Mouse (Mus musculus) intestine, embryonic 14.5 days (tissue): ENCODE measurements around the gene Itih3. TPM values are rescaled to one million over a fixed set of nuclear protein-coding genes. Genes with fewer than 3 reads are reported as not detected.

Experiments used
- ATAC-seq: fragments of 200-750 bp; cut with Nextera tagmentation; replicated peaks from 2 replicates; pipeline ENCODE4 v1.8.0; 2017; ENCODE audit warnings: low read depth, moderate number of reproducible peaks, moderate TSS enrichment, moderate library complexity; ENCODE audit not compliant: low FRiP score, low TSS enrichment
- DNase-seq: peaks from one replicate; pipeline ENCODE4 v3.0.0-alpha.2; 2018; ENCODE audit warnings: low spot score
- H3K27ac ChIP-seq: fragments of 300-500 bp; sonication (generic); 2 replicates; pipeline ENCODE4 v1.5.1; 2014; ENCODE audit warnings: low read depth, mild to moderate bottlenecking, control low read depth
- H3K27me3 ChIP-seq: fragments of 300-500 bp; sonication (generic); replicated peaks from 2 replicates; pipeline ENCODE4 v1.6.1; 2014; ENCODE audit warnings: low read length, control low read depth; ENCODE audit not compliant: control insufficient read depth, insufficient read depth
- H3K36me3 ChIP-seq: fragments of 300-500 bp; sonication (generic); 2 replicates; pipeline ENCODE4 v1.6.1; 2014; ENCODE audit warnings: low read length, control low read depth; ENCODE audit not compliant: control insufficient read depth, insufficient read depth
- H3K4me1 ChIP-seq: fragments of 300-500 bp; sonication (generic); replicated peaks from 2 replicates; pipeline ENCODE4 v1.6.1; 2014; ENCODE audit warnings: low read length, control low read depth, mixed read lengths; ENCODE audit not compliant: control insufficient read depth, insufficient read depth
- H3K4me2 ChIP-seq: fragments of 300-500 bp; sonication (generic); 2 replicates; pipeline ENCODE4 v1.6.1; 2014; ENCODE audit warnings: low read length
- H3K4me3 ChIP-seq: fragments of 300-500 bp; sonication (generic); 2 replicates; pipeline ENCODE4 v1.5.1; 2014; ENCODE audit warnings: low read depth, low read length, control low read depth, mixed read lengths
- H3K9ac ChIP-seq: fragments of 300-500 bp; sonication (generic); 2 replicates; pipeline ENCODE4 v1.6.1; 2014; ENCODE audit warnings: mild to moderate bottlenecking, low read length
- H3K9me3 ChIP-seq: fragments of 300-500 bp; sonication (generic); 2 replicates; pipeline ENCODE4 v1.6.1; 2016; ENCODE audit warnings: low read length, control low read depth; ENCODE audit not compliant: control insufficient read depth
- WGBS: fragments of 180-500 bp; shearing (Covaris S2); extraction: QIAGEN DNeasy Blood & Tissue Kit; methylation state at CpG from one replicate; pipeline ENCODE4 v1.1.7; 2014; 5-methylcytosine and 5-hydroxymethylcytosine counted together
- polyA plus RNA-seq: library from polyadenylated mRNA; unstranded; fragments of >200 nt; fragmentation: Nextera tagmentation; extraction: Ambion mirVana; gene quantifications from 2 replicates; pipeline ENCODE4 v1.2.1, GENCODE M21; 2014

Gene Itih3
- polyA plus RNA-seq, 1 experiment from 2014 or later: 0.87 TPM

DNA sequence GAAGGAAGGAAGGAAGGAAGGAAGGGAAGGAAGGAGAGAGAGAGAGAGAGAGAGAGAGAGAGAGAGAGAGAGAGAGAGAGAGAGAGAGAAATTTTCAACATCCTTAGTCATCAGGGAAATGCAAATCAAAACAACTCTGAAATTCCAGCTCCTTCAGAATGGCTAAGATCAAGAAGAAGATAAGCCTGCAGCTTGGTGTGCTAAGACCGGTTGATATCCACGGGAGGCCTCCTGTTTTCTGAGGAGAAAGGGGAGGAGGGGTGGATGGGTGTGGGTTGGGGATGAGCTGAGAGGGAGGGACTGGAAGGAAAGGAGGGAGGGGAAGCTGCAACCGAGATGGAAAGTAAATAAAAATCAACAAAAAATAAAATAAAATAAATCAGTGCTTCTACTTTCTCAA lies 38.3 kb downstream of the Itih3 start:
- no peak overlapping the region for H3K27ac ChIP-seq
- H3K9me3 ChIP-seq: no peaks in the 10 kb centered on the region
- DNase-seq: no peak
- H3K36me3 ChIP-seq: no peaks in the 10 kb centered on the region
- H3K4me2 ChIP-seq: no peak overlapping the region
- no peak for ATAC-seq
- no peak overlapping the region for H3K9ac ChIP-seq
- H3K4me1 ChIP-seq: peaks cover 6% of the 10 kb centered on the region
- no peaks in the 10 kb centered on the region for H3K27me3 ChIP-seq
- no peak overlapping the region for H3K4me3 ChIP-seq
- whole genome bisulfite sequencing: 8% methylated on average over 3 of the region's 3 CpGs

DNA sequence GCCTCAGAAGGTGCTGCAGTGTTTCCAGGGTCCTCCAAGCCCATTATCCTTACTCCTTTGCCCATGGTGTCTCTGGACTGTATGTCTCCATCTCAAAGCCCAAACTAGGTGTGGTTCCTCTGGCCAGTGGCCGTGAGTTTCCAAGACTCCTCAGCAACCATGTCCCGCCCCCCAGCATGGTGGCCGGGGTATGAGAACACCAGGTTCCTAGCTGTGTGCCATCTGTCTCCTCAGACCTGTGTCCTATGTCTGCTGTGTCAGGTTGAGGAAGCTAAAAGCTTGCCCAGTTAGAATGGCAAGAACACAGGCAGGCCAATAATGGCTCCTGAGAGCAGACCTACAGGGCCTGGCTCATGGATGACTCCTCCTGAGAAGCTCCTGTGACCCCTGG lies 41.8 kb downstream of the Itih3 start:
- ATAC-seq (no peak), DNase-seq (no peak)
- Histone ChIP-seq H3K4me1 (peaks cover 7% of the 10 kb centered on the region), H3K9me3 (no peaks in the 10 kb centered on the region), H3K27me3 (no peaks in the 10 kb centered on the region), H3K4me3 (no peak overlapping the region), H3K4me2 (no peak overlapping the region), H3K27ac (no peak overlapping the region), H3K9ac (no peak overlapping the region), H3K36me3 (no peaks in the 10 kb centered on the region)
- WGBS: 87% methylated on average over 3 of the region's 3 CpGs

GRCm38 (mm10) chr14:30880811-30881717 lies 42.5 kb downstream of the Itih3 start:
- Histone ChIP-seq H3K36me3 (no peaks in the 10 kb centered on the region; the same call in 1 of the 2 replicates), H3K4me1 (peaks cover 7% of the 10 kb centered on the region), H3K27me3 (no peaks in the 10 kb centered on the region), H3K4me2 (no peak overlapping the region), H3K9ac (no peak overlapping the region), H3K27ac (no peak overlapping the region), H3K9me3 (no peaks in the 10 kb centered on the region), H3K4me3 (no peak overlapping the region)
- DNase-seq (no peak), ATAC-seq (no peak)
- 84% methylated on average over 17 of the region's 17 CpGs for WGBS

GRCm38 (mm10) chr14:30880251-30880650 lies 43.3 kb downstream of the Itih3 start:
- WGBS: 73% methylated on average over 8 of the region's 8 CpGs
- peaks cover 8% of the 10 kb centered on the region for H3K36me3 ChIP-seq
- no peaks in the 10 kb centered on the region for H3K9me3 ChIP-seq
- H3K4me2 ChIP-seq: no peak overlapping the region
- peaks cover 7% of the 10 kb centered on the region for H3K4me1 ChIP-seq
- no peak overlapping the region for H3K9ac ChIP-seq
- ATAC-seq: no peak
- H3K27ac ChIP-seq: no peak overlapping the region
- no peaks in the 10 kb centered on the region for H3K27me3 ChIP-seq
- no peak overlapping the region for H3K4me3 ChIP-seq
- no peak for DNase-seq

- Histone ChIP-seq H3K9me3 (no peaks in the 10 kb centered on the region), H3K4me2 (no peak overlapping the region), H3K27ac (peak overlapping the region; percentile 70), H3K27me3 (no peaks in the 10 kb centered on the region), H3K4me3 (no peak overlapping the region), H3K9ac (no peak overlapping the region), H3K36me3 (peaks cover 11% of the 10 kb centered on the region), H3K4me1 (peaks cover 7% of the 10 kb centered on the region)
- peak; percentile 57 for ATAC-seq
- DNase-seq: no peak
- 44% methylated on average over 9 of the region's 9 CpGs for WGBS
Measured at GRCm38 (mm10) chr14:30879794-30880193, 43.8 kb downstream of the Itih3 start.

DNA sequence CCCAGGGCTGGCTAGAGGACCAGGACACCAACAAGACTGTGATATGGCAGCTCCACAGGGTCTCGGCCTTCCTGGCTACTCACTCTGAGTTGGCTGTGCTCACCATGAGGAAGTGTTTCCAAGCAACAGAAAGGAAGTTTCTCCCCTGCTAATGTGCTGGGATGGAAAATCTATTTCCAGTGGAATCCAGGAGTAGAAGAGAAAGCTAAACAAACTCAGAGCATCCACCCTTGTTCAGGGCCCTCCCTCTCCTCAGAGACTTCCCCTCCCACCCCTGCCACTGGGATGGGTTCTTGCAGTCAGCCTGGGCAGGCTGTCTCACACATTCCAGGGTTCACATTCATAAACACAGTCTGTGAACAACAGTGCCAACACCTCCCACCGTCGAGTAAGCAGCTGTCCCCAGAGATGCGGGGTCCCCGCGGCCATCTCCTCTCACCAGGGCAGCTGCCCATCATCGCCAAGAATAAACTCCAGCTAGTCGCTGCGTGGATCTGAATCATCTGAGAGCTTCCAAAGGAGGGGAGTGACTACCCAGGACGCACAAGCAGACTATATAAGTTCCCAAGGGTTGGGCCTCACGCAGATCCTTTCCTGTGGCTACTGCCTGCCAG lies 44.5 kb downstream of the Itih3 start, which contains the start of gene Mustn1:
Gene Mustn1 (plus strand): TSS at position 243 of the 614 bp plus-strand sequence.
- DNase-seq (peak; percentile 57), ATAC-seq (peak; percentile 20; the same call in 1 of the 2 replicates)
- WGBS: 37% methylated on average over 11 of the region's 11 CpGs
- Histone ChIP-seq H3K36me3 (peaks cover 18% of the 10 kb centered on the region), H3K27ac (peak within 1 kb of the TSS; percentile 70), H3K9ac (no peak within 1 kb of the TSS), H3K4me1 (peaks cover 7% of the 10 kb centered on the region), H3K27me3 (no peaks in the 10 kb centered on the region), H3K4me2 (no peak within 1 kb of the TSS), H3K9me3 (no peaks in the 10 kb centered on the region), H3K4me3 (no peak within 1 kb of the TSS)

GRCm38 (mm10) chr14:30877827-30878226 lies 45.7 kb downstream of the Itih3 start:
- WGBS: 88% methylated on average over 3 of the region's 3 CpGs

GRCm38 (mm10) chr14:30876451-30876850 lies 47.1 kb downstream of the Itih3 start:
- ATAC-seq: no peak
- H3K9ac ChIP-seq: no peak overlapping the region

More at GRCm38 (mm10) chr14:30877827-30878226, 45.7 kb downstream of the Itih3 start:
- Histone ChIP-seq H3K27ac (no peak overlapping the region), H3K4me2 (no peak overlapping the region), H3K4me3 (no peak overlapping the region), H3K36me3 (peaks cover 22% of the 10 kb centered on the region), H3K9ac (no peak overlapping the region), H3K4me1 (peaks cover 7% of the 10 kb centered on the region), H3K9me3 (no peaks in the 10 kb centered on the region), H3K27me3 (no peaks in the 10 kb centered on the region)
- DNase-seq (no peak), ATAC-seq (no peak)

More at GRCm38 (mm10) chr14:30876451-30876850, 47.1 kb downstream of the Itih3 start:
- no peak for DNase-seq
- H3K4me3 ChIP-seq: no peak overlapping the region
- H3K4me2 ChIP-seq: no peak overlapping the region
- peaks cover 28% of the 10 kb centered on the region for H3K36me3 ChIP-seq
- no peaks in the 10 kb centered on the region for H3K9me3 ChIP-seq
- no peak overlapping the region for H3K27ac ChIP-seq
- WGBS: 86% methylated on average over 10 of the region's 10 CpGs
- H3K4me1 ChIP-seq: peaks cover 7% of the 10 kb centered on the region
- H3K27me3 ChIP-seq: no peaks in the 10 kb centered on the region
